Mouse (Mus musculus): ENCODE results near the gene Phldb1. TPM values are rescaled to one million over a fixed set of nuclear protein-coding genes. Genes with fewer than 3 reads are reported as not detected.
"Not testable (repeated sequence)": the region's sequence is repeated elsewhere in the genome, so short reads cannot be mapped to it uniquely, and the experiment has no call there.

The Phldb1 gene
- 10 to 100 TPM; 33.5 to 33.9 TPM for total RNA-seq (2021)
- long read RNA-seq, experiment 1, partial matches to known transcripts, result 2 of 9 reads
- long read RNA-seq, experiment 1, other reads (novel, unspliced or antisense), result 7 of 9 reads
- long read RNA-seq, experiment 2, partial matches to known transcripts, result 1 of 9 reads
- long read RNA-seq, experiment 2, other reads (novel, unspliced or antisense), result 8 of 9 reads

DNA sequence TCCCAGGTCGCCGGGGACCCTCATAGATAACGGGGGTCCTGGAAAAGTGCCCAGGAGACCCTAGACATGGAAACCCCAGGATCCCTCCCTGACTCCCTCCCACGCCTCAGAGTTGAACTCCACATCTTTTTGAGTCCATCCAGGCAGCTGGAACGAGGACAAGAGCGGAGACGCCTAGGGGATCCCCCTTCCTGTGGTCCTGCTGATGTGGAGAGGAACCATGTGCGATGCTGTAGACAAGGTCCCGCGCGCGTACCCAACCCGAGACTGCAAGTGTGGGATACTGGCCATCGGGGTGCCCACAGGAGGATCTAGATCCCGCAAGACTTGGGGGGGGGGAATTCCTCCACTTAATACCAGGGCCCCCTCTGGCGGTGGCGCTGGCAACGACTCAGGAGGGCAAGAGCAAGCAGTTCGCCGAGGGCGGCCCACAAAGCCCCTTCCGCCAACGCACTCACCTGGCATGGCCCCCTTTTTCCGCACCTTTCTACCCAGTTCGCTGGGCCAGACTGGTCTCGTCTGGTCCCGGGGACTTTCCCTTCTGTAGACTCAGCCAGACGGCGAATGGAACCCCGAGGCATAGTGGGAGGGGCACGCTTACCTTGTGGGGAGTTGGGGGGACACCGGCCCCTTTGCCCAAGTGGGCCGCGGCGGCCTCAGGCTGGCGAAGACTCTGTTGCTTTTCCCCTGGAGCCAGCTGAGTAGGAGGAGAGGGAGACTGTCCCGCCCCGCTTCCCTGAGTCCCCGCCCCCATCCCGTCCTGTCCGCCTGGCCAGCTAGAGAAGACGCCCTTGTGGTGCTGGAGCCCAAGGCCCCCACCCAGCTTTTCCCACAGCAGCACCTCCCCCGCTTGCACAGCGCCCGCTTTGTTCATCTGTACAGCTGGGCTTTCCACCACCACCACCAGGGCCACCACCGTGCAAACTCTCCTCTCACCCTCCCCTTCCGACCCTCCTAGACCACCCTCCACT lies at the start of gene Phldb1:
Gene Phldb1 (minus strand): TSS at position 675 of the 971 bp plus-strand sequence.
- peak; percentile 63 to 83 for DNase-seq
- intact Hi-C loops (cut with DNase I), result loop anchor here (1.0 kb wide), 1 partner anchor 77 kb away; no protein-coding TSS in a partner anchor

DNA sequence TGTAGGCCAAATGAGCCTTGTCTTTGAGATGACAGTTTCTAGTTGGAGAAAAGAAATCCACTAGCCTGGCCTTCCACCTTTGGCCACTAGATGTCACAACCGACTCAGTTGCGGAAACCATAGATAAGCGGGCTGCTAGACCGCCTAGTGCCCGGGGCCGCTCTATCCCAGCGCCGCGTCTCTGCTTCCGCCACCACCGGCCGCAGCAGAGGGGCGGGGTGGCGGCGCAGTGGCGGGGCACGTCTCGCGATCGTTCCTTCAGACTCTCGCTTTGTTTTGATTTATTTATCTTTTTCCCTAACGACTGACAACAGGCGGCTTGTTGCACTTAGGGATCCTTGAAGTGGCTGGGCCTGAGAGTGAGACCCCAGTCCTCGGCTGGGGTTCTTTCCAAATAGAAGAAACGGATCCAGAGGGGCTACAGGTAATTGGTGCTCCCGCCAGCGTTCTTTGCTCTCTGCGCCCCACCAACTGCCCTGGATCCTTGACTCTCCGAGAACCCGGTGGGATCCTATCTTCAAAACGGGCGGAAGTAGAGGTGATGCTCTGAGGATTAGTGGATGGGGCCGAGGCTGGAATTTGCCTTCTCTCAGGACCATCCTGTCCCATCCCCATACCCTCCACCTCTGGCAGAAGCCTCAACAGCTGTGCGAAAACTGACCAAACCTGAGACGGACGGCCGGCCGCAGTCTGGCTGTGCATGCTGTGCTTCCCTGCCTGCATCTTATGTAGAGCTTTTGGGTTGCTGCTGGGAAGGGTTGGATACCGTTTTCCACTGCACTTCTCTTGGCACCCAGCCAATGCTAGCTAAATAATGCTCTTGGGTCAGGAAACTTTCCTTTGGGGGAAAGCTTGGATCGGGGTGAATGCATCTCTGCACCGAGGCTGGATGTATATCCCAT lies 38.0 kb upstream of the Phldb1 start:
- intact Hi-C loops (cut with DNase I), result no loop called here
- DNase-seq, result peak; percentile 88 to 89

DNA sequence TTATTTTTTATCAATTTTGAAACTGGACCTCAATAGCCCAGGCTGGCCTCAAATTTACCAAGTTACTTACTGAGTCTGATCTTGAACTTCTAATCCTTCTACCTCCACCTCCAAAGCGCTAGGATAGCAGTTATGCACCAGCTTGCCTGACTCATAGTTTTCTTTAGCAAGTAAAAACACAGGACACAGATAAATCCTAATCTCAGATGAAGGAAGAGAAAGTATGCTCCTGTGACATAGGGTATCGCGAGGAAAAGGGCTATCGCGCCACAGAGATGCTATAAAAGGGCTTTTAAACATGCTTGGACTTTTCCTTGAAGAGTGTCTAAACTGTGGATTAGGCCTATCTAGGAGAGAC lies 37.4 kb upstream of the Phldb1 start:
- intact Hi-C loops (cut with DNase I), result no loop called here
- DNase-seq, result no peak

- intact Hi-C loops (cut with DNase I), result no loop called here
- DNase-seq, result no peak
These were observed 36.4 kb upstream of the Phldb1 start for GRCm38 (mm10) chr9:44771376-44771775.

DNA sequence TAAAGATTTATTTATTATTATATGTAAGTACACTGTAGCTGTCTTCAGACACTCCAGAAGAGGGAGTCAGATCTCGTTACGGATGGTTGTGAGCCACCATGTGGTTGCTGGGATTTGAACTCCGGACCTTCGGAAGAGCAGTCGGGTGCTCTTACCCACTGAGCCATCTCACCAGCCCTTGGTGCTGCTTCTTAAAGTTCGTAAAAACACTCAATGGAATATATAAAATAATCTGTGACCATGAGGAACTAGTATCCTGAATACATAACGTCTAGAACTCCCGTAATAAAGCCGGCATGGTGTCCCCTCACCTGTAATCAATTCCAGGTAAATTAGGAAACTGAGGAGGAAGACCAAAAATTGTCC lies 33.0 kb upstream of the Phldb1 start:
- DNase-seq; intact Hi-C loops (cut with DNase I): not testable (repeated sequence)

- intact Hi-C loops (cut with DNase I), result no loop called here
These were observed 32.4 kb upstream of the Phldb1 start, which contains the start of the genes Arcn1 and Ift46 for GRCm38 (mm10) chr9:44767101-44768028. Gene Arcn1 (minus strand): TSS chr9:44767845. Gene Ift46 (plus strand): TSS chr9:44767908.

DNA sequence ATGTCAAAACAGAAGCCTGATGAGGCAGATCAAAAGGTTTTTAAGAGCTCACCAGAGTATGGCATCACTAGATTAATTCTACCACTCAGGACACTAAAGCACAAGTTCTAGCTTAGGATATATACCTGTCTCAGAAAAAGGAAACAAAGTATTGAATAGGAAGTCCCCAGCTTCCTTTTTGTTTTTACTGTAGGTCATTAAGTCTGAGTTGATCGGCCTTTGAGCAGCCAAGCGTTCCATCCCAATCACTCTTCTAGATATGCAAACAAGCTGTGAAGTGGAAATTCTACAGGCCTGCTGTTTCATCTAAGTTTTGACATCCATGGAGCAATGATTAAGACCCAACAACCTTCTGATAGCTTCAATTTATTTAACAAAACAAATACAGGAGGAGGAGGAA lies 25.9 kb upstream of the Phldb1 start:
- intact Hi-C loops (cut with DNase I), result no loop called here
- no peak for DNase-seq

More at GRCm38 (mm10) chr9:44767101-44768028, 32.4 kb upstream of the Phldb1 start, which contains the start of the genes Arcn1 and Ift46:
- DNase-seq, result peak; percentile 75 to 85

- peak in 1 of 2 experiments; percentile 14 for DNase-seq
- intact Hi-C loops (cut with DNase I), result loop anchor here (5.0 kb wide), 1 partner anchor 91 kb away; no protein-coding TSS in a partner anchor
These were observed 13.5 kb upstream of the Phldb1 start for GRCm38 (mm10) chr9:44748473-44748872.

GRCm38 (mm10) chr9:44747341-44747740 lies 12.3 kb upstream of the Phldb1 start:
- intact Hi-C loops (cut with DNase I), result loop anchor here (5.0 kb wide), 1 partner anchor 90 kb away; no protein-coding TSS in a partner anchor
- no peak for DNase-seq

GRCm38 (mm10) chr9:44746666-44747065 lies 11.7 kb upstream of the Phldb1 start:
- DNase-seq, result no peak
- intact Hi-C loops (cut with DNase I), result loop anchor here (5.0 kb wide), 1 partner anchor 89 kb away; no protein-coding TSS in a partner anchor

DNA sequence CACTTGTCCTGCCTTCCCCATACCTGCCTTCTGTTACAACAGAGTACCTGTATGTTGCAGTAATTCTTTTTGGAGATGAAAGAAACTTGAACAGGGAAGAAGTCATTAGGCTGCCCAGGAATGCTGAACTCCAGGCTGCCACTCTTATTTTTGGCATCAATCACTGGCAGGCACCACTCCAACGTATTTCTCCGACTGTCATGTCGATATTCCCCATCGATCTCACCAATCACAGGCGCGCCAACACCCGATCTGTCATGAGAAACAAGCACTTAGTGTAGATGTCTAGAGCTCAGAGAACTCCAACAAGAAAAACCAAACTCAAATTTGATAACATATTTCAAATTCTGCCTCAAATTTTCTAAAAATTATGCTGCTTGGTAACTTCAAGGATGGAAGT lies 10.4 kb upstream of the Phldb1 start:
- no peak for DNase-seq
- intact Hi-C loops (cut with DNase I), result loop anchor here (5.0 kb wide), 1 partner anchor 88 kb away; no protein-coding TSS in a partner anchor

DNA sequence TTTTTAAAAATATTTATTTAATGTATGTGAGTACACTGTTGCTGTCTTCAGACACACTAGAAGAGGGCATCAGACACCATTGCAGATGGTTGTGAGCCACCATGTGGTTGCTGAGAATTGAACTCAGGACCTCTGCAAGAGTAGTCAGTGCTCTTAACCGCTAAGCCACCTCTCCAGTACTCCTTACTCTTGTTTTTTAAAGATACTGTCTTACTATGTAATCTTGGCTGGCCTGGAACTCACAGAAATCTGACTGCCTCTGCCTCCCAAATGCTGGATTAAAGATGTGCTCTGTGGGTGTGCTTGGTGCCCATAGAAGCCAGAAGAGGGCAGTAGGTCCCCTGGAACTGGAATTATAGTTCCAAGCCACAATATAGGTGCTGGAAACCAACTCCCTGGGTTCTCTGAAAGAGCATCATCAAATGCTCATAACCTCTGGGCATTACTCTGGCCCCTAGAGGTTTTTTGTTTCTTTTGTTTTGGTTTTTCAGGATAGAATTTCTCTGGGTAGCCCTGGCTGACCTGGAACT lies 5.7 kb upstream of the Phldb1 start:
- DNase-seq, result no peak
- intact Hi-C loops (cut with DNase I), result no loop called here

- intact Hi-C loops (cut with DNase I), result no loop called here
- DNase-seq, result peak; percentile 65 to 74
These were observed 2.4 kb upstream of the Phldb1 start for GRCm38 (mm10) chr9:44737240-44737949.

- intact Hi-C loops (cut with DNase I), result no loop called here
- DNase-seq, result no peak
These were observed 1.3 kb upstream of the Phldb1 start for GRCm38 (mm10) chr9:44736301-44736700.

DNA sequence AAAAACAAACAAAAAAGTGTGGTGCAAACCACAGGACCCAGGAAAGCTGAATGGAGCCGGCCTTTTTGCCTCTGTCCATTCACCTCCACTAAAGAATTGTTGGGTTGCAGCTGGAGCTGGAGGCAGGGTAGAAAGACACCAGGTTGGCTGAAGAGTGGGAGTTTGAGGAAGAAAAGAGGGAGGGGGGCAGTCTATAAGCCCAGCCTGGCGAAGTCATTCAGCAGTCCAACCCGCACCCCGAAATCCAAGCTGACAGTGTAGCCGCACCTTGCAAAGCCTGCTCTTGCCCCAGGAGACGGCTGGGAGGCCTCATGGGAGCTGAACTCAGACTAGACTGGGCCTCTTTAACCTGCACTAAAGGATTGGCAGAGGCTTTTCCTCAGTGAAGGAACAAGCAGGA lies 888 bp upstream of the Phldb1 start:
- intact Hi-C loops (cut with DNase I), result no loop called here
- DNase-seq, result no peak

DNA sequence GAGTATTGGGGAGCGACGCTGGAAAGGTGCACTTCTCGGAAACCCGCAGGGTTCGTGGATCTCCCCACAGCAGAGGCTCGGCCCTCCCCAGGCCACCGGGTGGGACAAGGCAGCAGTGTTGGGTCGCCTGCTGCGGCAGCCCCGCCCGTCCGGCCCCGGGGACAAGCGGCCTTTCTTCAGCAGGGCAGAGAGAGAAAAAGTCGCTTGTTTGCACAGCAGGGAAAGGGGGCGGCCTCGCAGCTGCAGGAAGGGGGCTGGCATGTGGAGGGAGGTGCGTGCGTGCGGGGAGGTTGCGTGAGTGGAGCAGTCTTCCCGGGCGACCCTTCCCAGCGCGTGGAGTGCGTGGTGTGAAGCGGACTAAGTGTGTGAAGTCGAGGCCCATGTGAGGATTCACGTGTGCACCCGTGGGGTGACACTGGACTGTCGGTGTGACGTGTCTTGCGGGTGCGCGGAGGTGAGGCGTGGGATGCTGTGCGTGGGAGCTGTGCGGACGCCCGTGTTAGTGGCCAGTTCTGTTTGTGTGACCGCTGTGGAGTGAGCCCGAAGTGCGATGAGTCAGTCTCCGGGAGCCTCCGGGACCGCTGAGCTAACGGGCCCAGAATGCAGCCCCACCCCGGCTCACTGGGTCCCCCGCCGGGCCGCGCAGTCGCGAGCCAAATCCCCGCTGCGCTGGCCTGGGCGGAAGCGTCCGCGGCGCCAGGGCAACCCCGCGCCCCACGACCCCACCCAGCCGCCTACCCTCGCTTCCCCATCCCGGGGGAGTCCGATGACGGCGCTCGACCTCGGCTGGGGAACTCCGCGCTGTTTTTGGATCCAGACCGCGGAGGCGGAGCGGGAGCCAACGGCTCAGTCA lies 1.1 kb downstream of the Phldb1 start:
- peak; percentile 76 to 82 for DNase-seq
- intact Hi-C loops (cut with DNase I), result loop anchor here (1.0 kb wide), 1 partner anchor 76 kb away; no protein-coding TSS in a partner anchor

DNA sequence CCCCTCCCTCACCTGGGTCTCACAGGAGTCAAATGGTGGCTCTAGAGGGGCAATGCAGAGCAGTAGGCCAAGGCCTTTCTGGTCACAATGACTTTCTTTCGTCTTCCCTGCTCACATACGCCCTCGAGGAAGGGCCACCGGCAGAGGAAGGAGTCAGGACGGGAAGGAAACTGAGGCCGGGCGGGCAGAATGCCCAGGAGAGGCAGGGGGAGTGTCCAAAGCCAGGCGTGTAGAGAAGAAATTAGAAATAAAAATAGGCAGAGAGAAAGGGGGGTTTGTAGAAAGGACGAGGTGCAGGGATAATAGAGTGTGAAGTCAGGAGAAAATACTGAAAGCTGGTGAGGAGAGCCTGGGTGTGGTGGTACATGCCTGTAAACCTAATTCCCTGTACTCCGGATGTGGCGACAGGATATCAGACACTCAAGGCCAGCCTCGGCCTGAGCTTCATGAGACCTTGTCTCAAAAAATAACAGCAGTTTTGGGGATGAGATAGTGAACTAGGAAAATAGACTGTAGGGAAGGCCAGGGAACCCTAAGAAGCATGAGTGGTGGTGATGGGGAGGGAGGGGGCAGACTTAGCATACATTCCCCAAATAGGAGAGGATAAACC lies 2.0 kb downstream of the Phldb1 start:
- peak in 1 of 2 experiments; percentile 22 for DNase-seq
- intact Hi-C loops (cut with DNase I), result no loop called here
